Mouse (Mus musculus) spleen, adult 2 months (tissue): ENCODE data around the gene Ptpro.

ENCODE experiments used
- CTCF ChIP-seq: fragments of 200-500 bp; IDR thresholded peaks from 2 replicates; pipeline ENCODE4 v1.5.1; 2011; ENCODE audit warnings: mild to moderate bottlenecking, inconsistent platforms; ENCODE audit not compliant: insufficient read depth, insufficient read length, insufficient replicate concordance; ENCODE audit errors: extremely low read depth
- POLR2A ChIP-seq: fragments of 200-500 bp; IDR thresholded peaks from 2 replicates; pipeline ENCODE4 v1.6.1; 2011; ENCODE audit warnings: low read depth, low read length, inconsistent platforms

DNA sequence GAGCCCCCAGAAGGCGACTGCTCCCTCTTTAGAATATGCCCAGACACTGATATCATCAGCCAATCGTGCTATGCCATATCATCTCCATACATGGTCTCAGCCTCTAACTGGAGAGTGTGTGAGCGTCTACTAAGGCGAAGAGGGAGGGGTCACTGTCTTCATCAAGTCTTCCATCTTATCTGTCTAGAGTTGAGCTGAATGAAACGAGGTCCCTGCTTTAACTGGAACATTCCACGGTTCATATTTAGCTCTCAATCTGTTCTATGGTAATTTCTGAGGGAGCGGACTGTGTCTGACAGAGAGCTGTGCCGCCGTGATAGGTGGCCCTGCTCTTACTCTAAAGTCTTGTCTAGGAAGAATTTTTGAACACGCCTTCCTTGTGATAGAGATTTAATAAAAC lies 16.5 kb downstream of the Ptpro start:
- TF ChIP-seq CTCF (no peak), POLR2A (no peak)
